ENCODE assay signal across 11 mouse cellular contexts in genomic region chr2:53384545-53385176, GRCm38 (mm10).
DNase-seq lines count a peak whose midpoint lies in the region; ATAC-seq and TF ChIP-seq lines count a peak whose summit lies in the region.
"Had no signal": no experiment of that assay in that cellular context is flagged by ENCODE, and none has a peak within 500 bp of the region (broad histone marks: within the 10 kb centered on the region; RNA-seq: fewer than 3 reads in every experiment).

No protein-coding gene starts in this region.

- H3K9me3 ChIP-seq in forebrain, embryonic 13.5 days (replicated peaks), result no peaks in the 10 kb centered on the region
- no peaks in the 10 kb centered on the region for H3K9me3 ChIP-seq in hindbrain, postnatal 0 days (ENCODE audit: low read length)
- H3K9me3 ChIP-seq in neural tube, embryonic 13.5 days, result no peaks in the 10 kb centered on the region

- H3K4me2 ChIP-seq in forebrain, embryonic 13.5 days, result no peak overlapping the region
- peak overlapping the region; percentile 8; the same call in 1 of the 2 replicates for H3K4me2 ChIP-seq in hindbrain, postnatal 0 days (ENCODE audit: low read depth, low read length)
- H3K4me2 ChIP-seq in neural tube, embryonic 13.5 days, result peak overlapping the region; percentile 22
- H3K4me2 ChIP-seq: liver, embryonic 11.5 days had no signal

- no peak overlapping the region for H3K27ac ChIP-seq in forebrain, embryonic 13.5 days
- H3K27ac ChIP-seq in hindbrain, postnatal 0 days, result no peak overlapping the region
- no peak overlapping the region for H3K27ac ChIP-seq in neural tube, embryonic 13.5 days (replicated peaks)

- peak; percentile 60 for DNase-seq in embryo, embryonic 10.5 days (ENCODE audit: low spot score)
- DNase-seq in hindbrain, postnatal 0 days (ENCODE audit: low spot score), result peak; percentile 64
- no peak for DNase-seq in kidney, adult 18-20 months
- DNase-seq in adrenal gland, adult (ENCODE audit: inconsistent age in 2 of 2, low spot score in 1 of 2), result no peak
- DNase-seq in heart, adult 18-20 months, result no peak
- DNase-seq: adrenal gland, postnatal 10 days; kidney, adult 2 months; thymus, postnatal 4 days had no signal

- no peak for TF ChIP-seq CTCF in hindbrain, postnatal 0 days (IDR thresholded peaks at IDR 0.05; ENCODE audit: low read depth)

- no peaks in the 10 kb centered on the region for H3K36me3 ChIP-seq in forebrain, embryonic 13.5 days (ENCODE audit: poor library complexity, severe bottlenecking)
- H3K36me3 ChIP-seq in hindbrain, postnatal 0 days (ENCODE audit: insufficient read depth, low read length), result no peaks in the 10 kb centered on the region
- no peaks in the 10 kb centered on the region for H3K36me3 ChIP-seq in neural tube, embryonic 13.5 days

- WGBS in forebrain, embryonic 13.5 days, result 4% methylated on average over 8 of the region's 8 CpGs
- WGBS in hindbrain, postnatal 0 days, result 16% methylated on average over 8 of the region's 8 CpGs
- WGBS in neural tube, embryonic 13.5 days, result 19% methylated on average over 8 of the region's 8 CpGs

- H3K4me1 ChIP-seq in forebrain, embryonic 13.5 days, result peaks cover 21% of the 10 kb centered on the region
- no peaks in the 10 kb centered on the region for H3K4me1 ChIP-seq in hindbrain, postnatal 0 days (ENCODE audit: insufficient read depth, low read length)
- peaks cover 10% of the 10 kb centered on the region for H3K4me1 ChIP-seq in neural tube, embryonic 13.5 days (replicated peaks)

- H3K9ac ChIP-seq in forebrain, embryonic 13.5 days, result no peak overlapping the region
- no peak overlapping the region for H3K9ac ChIP-seq in hindbrain, postnatal 0 days (replicated peaks; ENCODE audit: low read length)
- no peak overlapping the region for H3K9ac ChIP-seq in neural tube, embryonic 13.5 days

- ATAC-seq in forebrain, embryonic 13.5 days, result peak; percentile 74
- peak; percentile 72; the same call in 1 of the 2 replicates for ATAC-seq in hindbrain, postnatal 0 days
- ATAC-seq in neural tube, embryonic 13.5 days (ENCODE audit: low read depth), result peak; percentile 70

- peaks cover 3% of the 10 kb centered on the region; the same call in 1 of the 2 replicates for H3K27me3 ChIP-seq in forebrain, embryonic 13.5 days
- no peaks in the 10 kb centered on the region for H3K27me3 ChIP-seq in hindbrain, postnatal 0 days (ENCODE audit: insufficient read depth, low read length)
- no peaks in the 10 kb centered on the region; the same call in 1 of the 2 replicates for H3K27me3 ChIP-seq in neural tube, embryonic 13.5 days

- H3K4me3 ChIP-seq in forebrain, embryonic 13.5 days, result no peak overlapping the region
- no peak overlapping the region for H3K4me3 ChIP-seq in hindbrain, postnatal 0 days (ENCODE audit: low read length)
- no peak overlapping the region for H3K4me3 ChIP-seq in neural tube, embryonic 13.5 days

Comparison
In these comparisons a context has a peak if more than half of its experiments do, and no peak if none do; other contexts are left out.
1. DNase-seq: peak in embryo, embryonic 10.5 days (single experiment) and hindbrain, postnatal 0 days (single experiment); none in kidney, adult 18-20 months (single experiment), adrenal gland, adult (0 of 2) and heart, adult 18-20 months (0 of 2).
2. Peak in every context shown above with its lines, with median percentiles within 50 percentile points of each other: ATAC-seq.